Comparison of ENCODE assay signal across 12 mouse cellular contexts in genomic region chr2:3739351-3739961, GRCm38 (mm10).
DNase-seq lines count a peak whose midpoint lies in the region; ATAC-seq and TF ChIP-seq lines count a peak whose summit lies in the region.
"Had no signal": no experiment of that assay in that cellular context is flagged by ENCODE, and none has a peak within 500 bp of the region (broad histone marks: within the 10 kb centered on the region; RNA-seq: fewer than 3 reads in every experiment).

No protein-coding gene starts in this region.

- H3K4me1 ChIP-seq in midbrain, embryonic 14.5 days (ENCODE audit: control insufficient read depth, insufficient read depth, low read length): peaks cover 19% of the 10 kb centered on the region
- H3K4me1 ChIP-seq in midbrain, embryonic 11.5 days (ENCODE audit: control insufficient read depth, insufficient read depth, low read length): peaks cover 2% of the 10 kb centered on the region; the same call in 1 of the 2 replicates
- H3K4me1 ChIP-seq in liver, postnatal 0 days (ENCODE audit: insufficient read depth): no peaks in the 10 kb centered on the region

- H3K4me2 ChIP-seq in midbrain, embryonic 14.5 days (ENCODE audit: low read length): no peak overlapping the region
- no peak overlapping the region for H3K4me2 ChIP-seq in midbrain, embryonic 11.5 days
- H3K4me2 ChIP-seq in liver, postnatal 0 days (ENCODE audit: low read depth, low read length): no peak overlapping the region
- H3K4me2 ChIP-seq: embryonic facial prominence, embryonic 12.5 days had no signal

- no peak overlapping the region for H3K4me3 ChIP-seq in midbrain, embryonic 14.5 days (replicated peaks; ENCODE audit: low read depth, low read length)
- no peak overlapping the region for H3K4me3 ChIP-seq in midbrain, embryonic 11.5 days (ENCODE audit: low read depth, low read length)
- H3K4me3 ChIP-seq in liver, postnatal 0 days (ENCODE audit: low read depth, low read length): no peak overlapping the region
- H3K4me3 ChIP-seq: embryonic facial prominence, embryonic 12.5 days had no signal

- no peak for TF ChIP-seq EP300 in liver, postnatal 0 days (IDR thresholded peaks at IDR 0.05; ENCODE audit: low read depth)

- peak; percentile 31; the same call in 1 of the 2 replicates for ATAC-seq in midbrain, embryonic 14.5 days (ENCODE audit: low FRiP score, low TSS enrichment)
- ATAC-seq in midbrain, embryonic 11.5 days (ENCODE audit: low FRiP score): no peak
- no peak for ATAC-seq in liver, postnatal 0 days

- no peak for TF ChIP-seq CTCF in liver, postnatal 0 days (IDR thresholded peaks at IDR 0.05; ENCODE audit: low read depth)

- no peaks in the 10 kb centered on the region for H3K36me3 ChIP-seq in midbrain, embryonic 14.5 days (ENCODE audit: control insufficient read depth, insufficient read depth, low read length)
- H3K36me3 ChIP-seq in midbrain, embryonic 11.5 days (ENCODE audit: control insufficient read depth, insufficient read depth, low read length): no peaks in the 10 kb centered on the region
- peaks cover 13% of the 10 kb centered on the region; the same call in 1 of the 2 replicates for H3K36me3 ChIP-seq in liver, postnatal 0 days (replicated peaks; ENCODE audit: insufficient read depth, low read length)
- H3K36me3 ChIP-seq: embryonic facial prominence, embryonic 12.5 days had no signal

- no peak for DNase-seq in midbrain, embryonic 14.5 days
- no peak for DNase-seq in midbrain, embryonic 11.5 days (ENCODE audit: low spot score, missing footprints)
- DNase-seq in cerebellum, postnatal 36 days: peak; percentile 85 to 91
- peak; percentile 46 to 74 for DNase-seq in layer of hippocampus, postnatal 14 days (ENCODE audit: low spot score in 2 of 2)
- DNase-seq in right cerebral cortex, postnatal 4 days: peak; percentile 23
- DNase-seq in liver, postnatal 0 days: no peak
- DNase-seq in MN1 (ENCODE audit: low spot score): no peak
- DNase-seq in urinary bladder, postnatal 36 days (ENCODE audit: low spot score in 2 of 2): no peak
- DNase-seq: adrenal gland, postnatal 14 days; kidney, adult 8-10 months; lung, postnatal 14 days had no signal

- H3K9me3 ChIP-seq in midbrain, embryonic 14.5 days (ENCODE audit: control insufficient read depth, low read length): no peaks in the 10 kb centered on the region
- H3K9me3 ChIP-seq in midbrain, embryonic 11.5 days (ENCODE audit: control insufficient read depth, low read length): no peaks in the 10 kb centered on the region
- H3K9me3 ChIP-seq in liver, postnatal 0 days (ENCODE audit: low read length): no peaks in the 10 kb centered on the region
- H3K9me3 ChIP-seq: embryonic facial prominence, embryonic 12.5 days had no signal

- 0 out of 2 replicates have a peak overlapping the region, but pooled peaks have one; percentile 8 for H3K27ac ChIP-seq in midbrain, embryonic 14.5 days (replicated peaks; ENCODE audit: low read depth, low read length)
- no peak overlapping the region for H3K27ac ChIP-seq in midbrain, embryonic 11.5 days (ENCODE audit: low read depth, low read length)
- no peak overlapping the region for H3K27ac ChIP-seq in liver, postnatal 0 days (ENCODE audit: low read depth)
- H3K27ac ChIP-seq: embryonic facial prominence, embryonic 12.5 days had no signal

- no peak overlapping the region for H3K9ac ChIP-seq in midbrain, embryonic 14.5 days (replicated peaks; ENCODE audit: low read length)
- H3K9ac ChIP-seq in midbrain, embryonic 11.5 days (ENCODE audit: low read length): no peak overlapping the region
- no peak overlapping the region for H3K9ac ChIP-seq in liver, postnatal 0 days (replicated peaks)
- H3K9ac ChIP-seq: embryonic facial prominence, embryonic 12.5 days had no signal

- no peaks in the 10 kb centered on the region for H3K27me3 ChIP-seq in midbrain, embryonic 14.5 days (ENCODE audit: control insufficient read depth, insufficient read depth, low read length)
- H3K27me3 ChIP-seq in midbrain, embryonic 11.5 days (ENCODE audit: control insufficient read depth, insufficient read depth, low read length): no peaks in the 10 kb centered on the region
- no peaks in the 10 kb centered on the region for H3K27me3 ChIP-seq in liver, postnatal 0 days (ENCODE audit: insufficient read depth, low read length)
- H3K27me3 ChIP-seq: embryonic facial prominence, embryonic 12.5 days had no signal

- WGBS in midbrain, embryonic 14.5 days: 91% methylated on average over 7 of the region's 7 CpGs
- 88% methylated on average over 7 of the region's 7 CpGs for WGBS in midbrain, embryonic 11.5 days
- WGBS in liver, postnatal 0 days (ENCODE audit: insufficient replicate concordance): 82% methylated on average over 7 of the region's 7 CpGs

Comparison
In these comparisons a context has a peak if more than half of its experiments do, and no peak if none do; other contexts are left out.
1. DNase-seq: peak in cerebellum, postnatal 36 days (2 of 2), layer of hippocampus, postnatal 14 days (2 of 2) and right cerebral cortex, postnatal 4 days (single experiment); none in midbrain, embryonic 14.5 days (single experiment), midbrain, embryonic 11.5 days (single experiment), liver, postnatal 0 days (single experiment), MN1 (single experiment) and urinary bladder, postnatal 36 days (0 of 2).